Mouse (Mus musculus) adrenal gland, postnatal 14 days (tissue): Measurements from ENCODE around the gene Ddx41. TPM values are rescaled to one million over a fixed set of nuclear protein-coding genes. Genes with fewer than 3 reads are reported as not detected.

Experiments used
- microRNA-seq, 2 experiments: library from miRNA; unstranded; fragments of <30 nt; microRNA quantifications; one replicate each; pipeline ENCODE4 v1.2.0; 2021
- total RNA-seq: library from RNA; stranded (reverse); gene quantifications from 2 replicates; pipeline ENCODE4 v1.2.3, GENCODE M21; 2021

The Ddx41 gene
- total RNA-seq, 1 experiment from 2014 or later: 38.4 TPM

Small RNA genes lying within 50 kb of the gene (microRNA-seq; reads per million reads assigned to microRNA genes)
- gene Mir6945: 0 to 1.1 reads per million in 2 experiments

Other genes with a start within 250 kb of the Ddx41 start
- 170 and 174 TPM in 2 replicates for gene Prelid1, start 216.2 kb downstream of the Ddx41 start, total RNA-seq
- gene Rab24, start 214.7 kb downstream of the Ddx41 start, total RNA-seq: 53.7 and 60.7 TPM in 2 replicates
- gene Mxd3, start 206.8 kb downstream of the Ddx41 start, total RNA-seq: 10.0 and 10.9 TPM in 2 replicates
- 105 and 107 TPM in 2 replicates for gene Lman2, start 173.9 kb downstream of the Ddx41 start, total RNA-seq
- 0.44 and 4.5 TPM in 2 replicates for gene Rgs14, start 166.9 kb downstream of the Ddx41 start, total RNA-seq
- 0.33 TPM in 1 of 2 replicates, not detected in the other for gene Slc34a1, start 138.5 kb downstream of the Ddx41 start, total RNA-seq
- not detected in 2 replicates for gene Pfn3, start 121.4 kb downstream of the Ddx41 start, total RNA-seq
- gene F12, start 109.9 kb downstream of the Ddx41 start, total RNA-seq: 4.3 and 60.0 TPM in 2 replicates
- gene Grk6, start 91.6 kb downstream of the Ddx41 start, total RNA-seq: 35.3 and 55.4 TPM in 2 replicates
- 3.1 and 6.0 TPM in 2 replicates for gene Prr7, start 72.4 kb downstream of the Ddx41 start, total RNA-seq
- 24.0 and 24.9 TPM in 2 replicates for gene Dbn1, start 48.5 kb downstream of the Ddx41 start, total RNA-seq
- 23.8 and 26.7 TPM in 2 replicates for gene Pdlim7, start 23.0 kb downstream of the Ddx41 start, total RNA-seq
- gene Dok3, start 7.4 kb downstream of the Ddx41 start, total RNA-seq: 3.4 and 11.6 TPM in 2 replicates
- gene Fam193b, start 34.5 kb upstream of the Ddx41 start, total RNA-seq: 42.5 and 50.2 TPM in 2 replicates
- 145 and 156 TPM in 2 replicates for gene Tmed9, start 37.1 kb upstream of the Ddx41 start, total RNA-seq
- gene B4galt7, start 63.2 kb upstream of the Ddx41 start, total RNA-seq: 11.6 and 15.4 TPM in 2 replicates
- 25.4 and 27.9 TPM in 2 replicates for gene Caml, start 86.3 kb upstream of the Ddx41 start, total RNA-seq
- gene Ddx46, start 98.4 kb upstream of the Ddx41 start, total RNA-seq: 35.1 and 41.8 TPM in 2 replicates
- 53.9 and 55.4 TPM in 2 replicates for gene B230219D22Rik, start 156.5 kb upstream of the Ddx41 start, total RNA-seq
- 50.0 and 52.8 TPM in 2 replicates for gene Txndc15, start 178.0 kb upstream of the Ddx41 start, total RNA-seq
- 62.1 and 72.6 TPM in 2 replicates for gene Pcbd2, start 190.7 kb upstream of the Ddx41 start, total RNA-seq
- 0.30 TPM in 1 of 2 replicates, not detected in the other for gene Catsper3, start 247.9 kb upstream of the Ddx41 start, total RNA-seq